ENCODE assay signal across 8 mouse cellular contexts in genomic region chr12:84361555-84362489, GRCm38 (mm10). TPM values are rescaled to one million over a fixed set of nuclear protein-coding genes. Genes with fewer than 3 reads are reported as not detected.
DNase-seq lines count a peak whose midpoint lies in the region; ATAC-seq and TF ChIP-seq lines count a peak whose summit lies in the region.

Coq6 (plus strand) TSS chr12:84361657.
Fam161b (minus strand) TSS chr12:84361833.

- peak; percentile 71 for TF ChIP-seq POLR2A in heart, adult 2 months (IDR thresholded peaks at IDR 0.05; ENCODE audit: insufficient read depth, low read depth, low read length)

- H3K4me2 ChIP-seq in embryonic facial prominence, embryonic 14.5 days (ENCODE audit: low read depth, low read length), result peak within 1 kb of the TSS; percentile 67
- peak within 1 kb of the TSS; percentile 83 for H3K4me2 ChIP-seq in limb, embryonic 13.5 days (replicated peaks)
- peak within 1 kb of the TSS; percentile 91 for H3K4me2 ChIP-seq in midbrain, embryonic 16.5 days (ENCODE audit: low read length)

- peaks cover under 1% of the 10 kb centered on the region; the same call in 1 of the 2 replicates for H3K36me3 ChIP-seq in embryonic facial prominence, embryonic 14.5 days (ENCODE audit: control insufficient read depth, insufficient read depth, low read length)
- H3K36me3 ChIP-seq in heart, adult 2 months (ENCODE audit: control insufficient read depth, insufficient read depth, low read length), result no peaks in the 10 kb centered on the region
- H3K36me3 ChIP-seq in limb, embryonic 13.5 days, result peaks cover 3% of the 10 kb centered on the region
- peaks cover 4% of the 10 kb centered on the region for H3K36me3 ChIP-seq in midbrain, embryonic 16.5 days (ENCODE audit: control insufficient read depth, insufficient read depth, low read length)

- H3K79me2 ChIP-seq in heart, adult 2 months (replicated peaks; ENCODE audit: control insufficient read depth, insufficient read depth, low read length), result 0 out of 2 replicates have a peak, but pooled peaks cover 3% of the 10 kb centered on the region

- peak; percentile 99 for ATAC-seq in embryonic facial prominence, embryonic 14.5 days (ENCODE audit: low read depth)
- ATAC-seq in limb, embryonic 13.5 days (ENCODE audit: low FRiP score, low read depth), result peak; percentile 99
- peak; percentile 99 for ATAC-seq in midbrain, embryonic 16.5 days

- TF ChIP-seq CTCF in heart, adult 2 months (IDR thresholded peaks at IDR 0.05), result no peak

- intact Hi-C loops in heart, adult 2 months (cut with DNase I), result loop anchor here (2.0 kb wide), 1 partner anchor 89 kb away; the partner anchor contains the start of genes Aldh6a1 and Lin52

- DNase-seq in 3T3-L1 (ENCODE audit: low read depth, low spot score), result peak; percentile 99
- peak; percentile 72 to 91 for DNase-seq in adrenal gland, postnatal 4 days (ENCODE audit: low spot score in 2 of 2)
- peak; percentile 99 for DNase-seq in embryonic facial prominence, embryonic 14.5 days (ENCODE audit: low spot score)
- DNase-seq in heart, adult 2 months, result peak; percentile 90 to 95
- peak; percentile 96 to 97 for DNase-seq in kidney, adult 8-10 months
- DNase-seq in spleen, postnatal 10 days (ENCODE audit: low spot score in 2 of 2), result peak; percentile 85 to 96

- peak within 1 kb of the TSS; percentile 6; the same call in 1 of the 2 replicates for H3K27ac ChIP-seq in embryonic facial prominence, embryonic 14.5 days (replicated peaks; ENCODE audit: low read depth, low read length)
- H3K27ac ChIP-seq in heart, adult 2 months, result peak within 1 kb of the TSS; percentile 86
- H3K27ac ChIP-seq in limb, embryonic 13.5 days, result no peak within 1 kb of the TSS
- peak within 1 kb of the TSS; percentile 80 for H3K27ac ChIP-seq in midbrain, embryonic 16.5 days (ENCODE audit: low read length)

- under 1% methylated on average over 49 of the region's 51 CpGs for WGBS in embryonic facial prominence, embryonic 14.5 days
- WGBS in heart, adult 2 months, result under 1% methylated on average over 51 of the region's 51 CpGs
- WGBS in limb, embryonic 13.5 days, result under 1% methylated on average over 51 of the region's 51 CpGs
- WGBS in midbrain, embryonic 16.5 days, result under 1% methylated on average over 51 of the region's 51 CpGs

- H3K9me3 ChIP-seq in embryonic facial prominence, embryonic 14.5 days (ENCODE audit: control insufficient read depth, low read length), result no peaks in the 10 kb centered on the region
- H3K9me3 ChIP-seq in limb, embryonic 13.5 days, result no peaks in the 10 kb centered on the region
- no peaks in the 10 kb centered on the region for H3K9me3 ChIP-seq in midbrain, embryonic 16.5 days (replicated peaks; ENCODE audit: control insufficient read depth, low read length, poor library complexity, severe bottlenecking)

- H3K9ac ChIP-seq in embryonic facial prominence, embryonic 14.5 days (ENCODE audit: low read depth, low read length), result peak within 1 kb of the TSS; percentile 75
- H3K9ac ChIP-seq in heart, adult 2 months (ENCODE audit: low read depth, low read length), result peak within 1 kb of the TSS; percentile 79
- H3K9ac ChIP-seq in limb, embryonic 13.5 days, result peak within 1 kb of the TSS; percentile 89
- peak within 1 kb of the TSS; percentile 95 for H3K9ac ChIP-seq in midbrain, embryonic 16.5 days (ENCODE audit: low read depth, low read length)

- no peaks in the 10 kb centered on the region for H3K27me3 ChIP-seq in embryonic facial prominence, embryonic 14.5 days (replicated peaks; ENCODE audit: control insufficient read depth, insufficient read depth, low read length)
- H3K27me3 ChIP-seq in heart, adult 2 months (ENCODE audit: control insufficient read depth, insufficient read depth, low read length), result no peaks in the 10 kb centered on the region
- H3K27me3 ChIP-seq in limb, embryonic 13.5 days, result no peaks in the 10 kb centered on the region
- H3K27me3 ChIP-seq in midbrain, embryonic 16.5 days (ENCODE audit: control insufficient read depth, insufficient read depth, low read depth, low read length), result no peaks in the 10 kb centered on the region

- peak within 1 kb of the TSS; percentile 69 for H3K4me3 ChIP-seq in embryonic facial prominence, embryonic 14.5 days (ENCODE audit: low read depth, low read length)
- H3K4me3 ChIP-seq in heart, adult 2 months, result peak within 1 kb of the TSS; percentile 94
- peak within 1 kb of the TSS; percentile 98 for H3K4me3 ChIP-seq in limb, embryonic 13.5 days
- peak within 1 kb of the TSS; percentile 99 for H3K4me3 ChIP-seq in midbrain, embryonic 16.5 days (ENCODE audit: low read depth, low read length)

- TF ChIP-seq EP300 in heart, adult 2 months (IDR thresholded peaks at IDR 0.05; ENCODE audit: insufficient read depth, low read depth, low read length), result peak; percentile 37; the same call in 1 of the 2 replicates

- H3K4me1 ChIP-seq in embryonic facial prominence, embryonic 14.5 days (ENCODE audit: control insufficient read depth, insufficient read depth, low read length), result peaks cover 10% of the 10 kb centered on the region
- peaks cover 3% of the 10 kb centered on the region; the same call in 1 of the 2 replicates for H3K4me1 ChIP-seq in heart, adult 2 months (ENCODE audit: control insufficient read depth, insufficient read depth, low read length)
- peaks cover 21% of the 10 kb centered on the region for H3K4me1 ChIP-seq in limb, embryonic 13.5 days
- H3K4me1 ChIP-seq in midbrain, embryonic 16.5 days (ENCODE audit: control insufficient read depth, insufficient read depth, low read length), result peaks cover 22% of the 10 kb centered on the region

RNA-seq across cellular contexts. Expression of gene Coq6, which starts in this region (rescaled TPM):
- 10 to 100 TPM; 60.5 to 64.9 TPM for total RNA-seq in adrenal gland, postnatal 4 days (2021)
- 34.0 and 41.1 TPM in 2 replicates for polyA plus RNA-seq in embryonic facial prominence, embryonic 14.5 days (2014; fragmentation: Nextera tagmentation; extraction: Ambion mirVana)
- 100 to 1,000 TPM in 1 of 2 experiments, 10 to 100 TPM in 1; 91.8 to 102 TPM for total RNA-seq in heart, adult 2 months (2021)
- polyA plus RNA-seq in heart, adult 2 months (2012; rRNA removed), result 104 and 119 TPM in 2 replicates
- 47.4 and 50.7 TPM in 2 replicates for polyA plus RNA-seq in limb, embryonic 13.5 days (2015; fragmentation: Nextera tagmentation; extraction: Ambion mirVana)
- polyA plus RNA-seq in midbrain, embryonic 16.5 days (2015; fragmentation: Nextera tagmentation; extraction: Ambion mirVana), result 40.7 and 43.7 TPM in 2 replicates

RNA-seq across cellular contexts. Expression of gene Fam161b, which starts in this region (rescaled TPM):
- 1 to 10 TPM; 2.0 to 2.7 TPM for total RNA-seq in adrenal gland, postnatal 4 days (2021)
- 2.5 and 2.6 TPM in 2 replicates for polyA plus RNA-seq in embryonic facial prominence, embryonic 14.5 days (2014; fragmentation: Nextera tagmentation; extraction: Ambion mirVana)
- total RNA-seq in heart, adult 2 months (2021), result 10 to 100 TPM in 1 of 2 experiments, 1 to 10 TPM in 1; 9.8 to 13.2 TPM
- 4.1 and 6.8 TPM in 2 replicates for polyA plus RNA-seq in heart, adult 2 months (2012; rRNA removed)
- polyA plus RNA-seq in limb, embryonic 13.5 days (2015; fragmentation: Nextera tagmentation; extraction: Ambion mirVana), result 3.8 and 4.5 TPM in 2 replicates
- polyA plus RNA-seq in midbrain, embryonic 16.5 days (2015; fragmentation: Nextera tagmentation; extraction: Ambion mirVana), result 21.1 and 24.0 TPM in 2 replicates
